Mouse (Mus musculus): ENCODE measurements at regions not wholly inside any gene's neighbourhood (a gene's known extent, or its start where the extent isn't known, plus 50 kb on each side); places are given as distances from the start of the nearest gene placed in this dataset.

GRCm38 (mm10) chr16:73765184-73765583 is 646.4 kb downstream of the Robo2 start:
- TF ChIP-seq CTCF (conservative IDR thresholded peaks at IDR 0.05; ENCODE audit: low read length) (no peak), POU5F1 (IDR thresholded peaks at IDR 0.05; ENCODE audit: borderline replicate concordance, low read length) (no peak)

Data from E14TG2a.4 (cell line).